Mouse (Mus musculus): Measurements from ENCODE around the gene R3hdm1.

DNA sequence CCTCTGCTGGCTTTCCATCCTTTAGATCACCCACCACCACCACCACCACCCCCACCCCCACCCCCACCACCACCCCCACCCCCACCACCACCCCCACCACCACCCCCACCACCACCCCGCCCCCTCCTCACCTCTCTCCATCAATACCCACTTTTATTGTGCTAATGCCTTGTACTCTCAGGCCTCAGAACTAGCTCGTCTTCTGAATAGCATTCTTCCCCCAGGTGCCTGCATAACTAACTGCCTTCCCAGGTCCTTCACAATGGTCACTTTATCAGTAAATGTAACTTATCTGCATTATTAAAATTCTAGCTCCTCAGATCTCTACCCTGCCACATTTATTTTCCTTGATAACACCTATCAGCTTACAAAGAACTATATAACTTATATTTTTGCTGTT is 8.4 kb upstream of the R3hdm1 start:
- no peak for TF ChIP-seq CTCF (conservative IDR thresholded peaks at IDR 0.05 in 1 of 2, IDR thresholded peaks at IDR 0.05 in 1 of 2; ENCODE audit: low read depth in 2 of 2, low read length in 2 of 2)
- no peak for TF ChIP-seq RCOR1 (conservative IDR thresholded peaks at IDR 0.05; ENCODE audit: low read depth, low read length)
- TF ChIP-seq POLR2A (IDR thresholded peaks at IDR 0.05; ENCODE audit: low read depth, low read length): no peak
- TF ChIP-seq ZMIZ1 (IDR thresholded peaks at IDR 0.05; ENCODE audit: low read depth, low read length): no peak
- no peak for TF ChIP-seq MAFK (IDR thresholded peaks at IDR 0.05; ENCODE audit: insufficient replicate concordance, low read length)
- TF ChIP-seq JUND (conservative IDR thresholded peaks at IDR 0.05; ENCODE audit: low read depth, low read length): no peak
